Mouse (Mus musculus) limb, embryonic 14.5 days (tissue): ENCODE results near the gene AC134908.4. TPM values are rescaled to one million over a fixed set of nuclear protein-coding genes. Genes with fewer than 3 reads are reported as not detected.

ENCODE experiments used
- ATAC-seq: fragments of 200-750 bp; cut with Nextera tagmentation; 2 replicates; pipeline ENCODE4 v1.8.0; 2017; ENCODE audit warnings: low read depth, moderate number of reproducible peaks, moderate TSS enrichment; ENCODE audit not compliant: low FRiP score
- DNase-seq: peaks from one replicate; pipeline ENCODE4 v3.0.0-alpha.2; 2015; ENCODE audit warnings: low spot score
- H3K27ac ChIP-seq: fragments of 300-500 bp; sonication (generic); replicated peaks from 2 replicates; pipeline ENCODE4 v1.5.1; 2014; ENCODE audit warnings: low read depth, mild to moderate bottlenecking, low read length, moderate library complexity, mixed read lengths
- H3K27me3 ChIP-seq: fragments of 300-500 bp; sonication (generic); 2 replicates; pipeline ENCODE4 v1.6.1; 2014; ENCODE audit warnings: low read length, mixed read lengths; ENCODE audit not compliant: control insufficient read depth, insufficient read depth
- H3K36me3 ChIP-seq: fragments of 300-500 bp; sonication (generic); 2 replicates; pipeline ENCODE4 v1.6.1; 2014; ENCODE audit warnings: mild to moderate bottlenecking, low read length, moderate library complexity, mixed read lengths; ENCODE audit not compliant: control insufficient read depth, insufficient read depth
- H3K4me1 ChIP-seq: fragments of 300-500 bp; sonication (generic); 2 replicates; pipeline ENCODE4 v1.6.1; 2014; ENCODE audit warnings: antibody characterized with exemption, low read length, mixed read lengths; ENCODE audit not compliant: control insufficient read depth, insufficient read depth
- H3K4me2 ChIP-seq: fragments of 300-500 bp; sonication (generic); replicated peaks from 2 replicates; pipeline ENCODE4 v1.6.1; 2014; ENCODE audit warnings: low read depth, mild to moderate bottlenecking, low read length, moderate library complexity; ENCODE audit not compliant: severe bottlenecking
- H3K4me3 ChIP-seq: fragments of 300-500 bp; sonication (generic); replicated peaks from 2 replicates; pipeline ENCODE4 v1.5.1; 2014; ENCODE audit warnings: low read length
- H3K9ac ChIP-seq: fragments of 300-500 bp; sonication (generic); 2 replicates; pipeline ENCODE4 v1.6.1; 2014; ENCODE audit warnings: mild to moderate bottlenecking, low read depth, low read length, moderate library complexity; ENCODE audit not compliant: severe bottlenecking
- H3K9me3 ChIP-seq: fragments of 300-500 bp; sonication (generic); 2 replicates; pipeline ENCODE4 v1.6.1; 2016; ENCODE audit warnings: low read length; ENCODE audit not compliant: control insufficient read depth
- POLR2A ChIP-seq: fragments of 200-500 bp; IDR thresholded peaks from 2 replicates; pipeline ENCODE4 v1.8.0; 2012; ENCODE audit warnings: inconsistent platforms, mild to moderate bottlenecking, moderate library complexity, borderline replicate concordance; ENCODE audit not compliant: insufficient read depth, insufficient read length; ENCODE audit errors: extremely low read depth
- WGBS: fragments of 180-500 bp; shearing (Covaris S2); extraction: QIAGEN DNeasy Blood & Tissue Kit; methylation state at CpG from one replicate; pipeline ENCODE4 v1.1.7; 2014; 5-methylcytosine and 5-hydroxymethylcytosine counted together
- polyA plus RNA-seq, 2 experiments: library from polyadenylated mRNA; depleted of rRNA in 1 of 2; stranded (reverse) in 1 of 2; unstranded in 1 of 2; fragments of >200 nt; fragmentation: Nextera tagmentation in 1 of 2; extraction: Ambion mirVana in 1 of 2; gene quantifications; 2 replicates each; pipeline versions ENCODE4 v1.2.1 to v1.2.3; 2012 to 2014

The AC134908.4 gene
- polyA plus RNA-seq (2012; rRNA removed) (not detected in 2 replicates), polyA plus RNA-seq (2014; fragmentation: Nextera tagmentation; extraction: Ambion mirVana) (0.30 TPM in 1 of 2 replicates, not detected in the other)

- Histone ChIP-seq H3K4me1 (peaks cover 27% of the 10 kb centered on the region), H3K9ac (peak within 1 kb of the TSS; percentile 70), H3K4me2 (peak within 1 kb of the TSS; percentile 97), H3K4me3 (peak within 1 kb of the TSS; percentile 81), H3K9me3 (no peaks in the 10 kb centered on the region), H3K27me3 (no peaks in the 10 kb centered on the region), H3K27ac (no peak within 1 kb of the TSS), H3K36me3 (no peaks in the 10 kb centered on the region)
- DNase-seq (peak; percentile 32), ATAC-seq (no peak)
- no peak for TF ChIP-seq POLR2A
- WGBS = 12% methylated on average over 6 of the region's 6 CpGs
Observed at GRCm38 (mm10) chr17:25795609-25796092, at the start of gene AC134908.4. Gene AC134908.4, minus strand, starts transcription at chr17:25795659.

- Histone ChIP-seq H3K9ac (peak within 1 kb of the TSS; percentile 82), H3K4me1 (peaks cover 10% of the 10 kb centered on the region; the same call in 1 of the 2 replicates), H3K9me3 (no peaks in the 10 kb centered on the region), H3K36me3 (peaks cover 60% of the 10 kb centered on the region), H3K27me3 (no peaks in the 10 kb centered on the region), H3K4me2 (peak within 1 kb of the TSS; percentile 63), H3K27ac (peak within 1 kb of the TSS; percentile 71), H3K4me3 (peak within 1 kb of the TSS; percentile 90)
- peak; percentile 96 for DNase-seq
- peak; percentile 72; the same call in 1 of the 2 replicates for TF ChIP-seq POLR2A
- WGBS = 1% methylated on average over 21 of the region's 21 CpGs
- ATAC-seq = peak; percentile 94
Observed at GRCm38 (mm10) chr17:25844396-25844901, 49.0 kb upstream of the AC134908.4 start, which contains the start of gene Rhot2. Gene Rhot2, minus strand, starts transcription at chr17:25844851.

- peak overlapping the region; percentile 63 for H3K4me2 ChIP-seq
- H3K4me1 ChIP-seq = peaks cover 10% of the 10 kb centered on the region; the same call in 1 of the 2 replicates
- H3K4me3 ChIP-seq = peak overlapping the region; percentile 90
- DNase-seq = no peak
- no peaks in the 10 kb centered on the region for H3K27me3 ChIP-seq
- H3K36me3 ChIP-seq = peaks cover 60% of the 10 kb centered on the region
- no peaks in the 10 kb centered on the region for H3K9me3 ChIP-seq
- TF ChIP-seq POLR2A = no peak
- WGBS = 4% methylated on average over 33 of the region's 38 CpGs
- 0 out of 2 replicates have a peak, but pooled peaks have one; percentile 0 for ATAC-seq
- peak overlapping the region; percentile 82 for H3K9ac ChIP-seq
- H3K27ac ChIP-seq = peak overlapping the region; percentile 71
Observed at GRCm38 (mm10) chr17:25843636-25844395, 48.4 kb upstream of the AC134908.4 start.

- peaks cover 57% of the 10 kb centered on the region for H3K36me3 ChIP-seq
- 93% methylated on average over 4 of the region's 4 CpGs for WGBS
- no peak for ATAC-seq
- no peaks in the 10 kb centered on the region for H3K27me3 ChIP-seq
- peak overlapping the region; percentile 82 for H3K9ac ChIP-seq
- H3K9me3 ChIP-seq = no peaks in the 10 kb centered on the region
- H3K4me2 ChIP-seq = peak overlapping the region; percentile 63
- peaks cover 10% of the 10 kb centered on the region; the same call in 1 of the 2 replicates for H3K4me1 ChIP-seq
- H3K4me3 ChIP-seq = peak overlapping the region; percentile 90
- TF ChIP-seq POLR2A = no peak
- no peak for DNase-seq
- no peak overlapping the region for H3K27ac ChIP-seq
Observed at GRCm38 (mm10) chr17:25843122-25843521, 47.7 kb upstream of the AC134908.4 start.

- H3K9me3 ChIP-seq = no peaks in the 10 kb centered on the region
- ATAC-seq (no peak), DNase-seq (no peak)
- no peak overlapping the region for H3K27ac ChIP-seq
- peaks cover 58% of the 10 kb centered on the region for H3K36me3 ChIP-seq
- H3K4me2 ChIP-seq = no peak overlapping the region
- H3K4me1 ChIP-seq = peaks cover 10% of the 10 kb centered on the region; the same call in 1 of the 2 replicates
- TF ChIP-seq POLR2A = no peak
- H3K9ac ChIP-seq = no peak overlapping the region
- 85% methylated on average over 3 of the region's 3 CpGs for WGBS
- no peaks in the 10 kb centered on the region for H3K27me3 ChIP-seq
- H3K4me3 ChIP-seq = no peak overlapping the region
Observed at GRCm38 (mm10) chr17:25842509-25842908, 47.0 kb upstream of the AC134908.4 start.
